Mouse (Mus musculus) ovary, postnatal 36 days (tissue): ENCODE measurements at regions not wholly inside any gene's neighbourhood (a gene's known extent, or its start where the extent isn't known, plus 50 kb on each side); places are given as distances from the start of the nearest gene placed in this dataset.
"Not testable (repeated sequence)": the region's sequence is repeated elsewhere in the genome, so short reads cannot be mapped to it uniquely, and the experiment has no call there.

Experiments
- DNase-seq: peaks from one replicate; pipeline ENCODE4 v3.0.0; 2022; ENCODE audit warnings: low spot score, mixed read lengths

DNA sequence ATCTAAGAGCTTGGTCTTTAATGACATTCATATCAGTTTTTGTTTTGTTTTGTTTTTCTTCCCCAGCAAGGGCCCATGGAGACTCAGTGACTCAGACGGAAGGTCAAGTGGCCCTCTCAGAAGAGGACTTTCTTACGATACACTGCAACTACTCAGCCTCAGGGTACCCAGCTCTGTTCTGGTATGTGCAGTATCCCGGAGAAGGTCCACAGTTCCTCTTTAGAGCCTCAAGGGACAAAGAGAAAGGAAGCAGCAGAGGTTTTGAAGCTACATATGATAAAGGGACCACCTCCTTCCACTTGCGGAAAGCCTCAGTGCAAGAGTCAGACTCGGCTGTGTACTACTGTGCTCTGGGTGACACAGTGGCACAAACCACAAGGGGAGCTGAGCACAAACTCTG is 512.2 kb upstream of the Olfr1507 start:
- not testable (repeated sequence) for DNase-seq

DNA sequence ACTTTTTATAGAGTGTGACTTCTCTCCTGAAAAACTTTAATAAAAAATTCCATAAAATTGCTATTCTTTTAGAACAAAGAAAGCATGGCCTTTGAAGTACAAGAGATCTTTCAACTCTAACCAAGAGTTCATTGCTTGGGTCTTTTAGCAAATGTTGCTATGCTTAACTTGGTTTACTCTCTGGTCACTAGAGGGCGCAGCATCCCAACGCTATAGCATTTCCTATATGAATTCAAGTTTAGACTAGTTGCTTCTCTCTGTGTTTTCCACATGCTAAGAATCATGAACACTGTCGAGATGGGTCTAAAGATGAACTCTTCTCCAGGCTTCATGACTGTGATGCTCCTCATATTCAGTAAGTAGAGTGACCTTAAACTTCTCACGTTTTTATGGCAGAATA is 511.8 kb upstream of the Olfr1507 start:
- DNase-seq = not testable (repeated sequence)

DNA sequence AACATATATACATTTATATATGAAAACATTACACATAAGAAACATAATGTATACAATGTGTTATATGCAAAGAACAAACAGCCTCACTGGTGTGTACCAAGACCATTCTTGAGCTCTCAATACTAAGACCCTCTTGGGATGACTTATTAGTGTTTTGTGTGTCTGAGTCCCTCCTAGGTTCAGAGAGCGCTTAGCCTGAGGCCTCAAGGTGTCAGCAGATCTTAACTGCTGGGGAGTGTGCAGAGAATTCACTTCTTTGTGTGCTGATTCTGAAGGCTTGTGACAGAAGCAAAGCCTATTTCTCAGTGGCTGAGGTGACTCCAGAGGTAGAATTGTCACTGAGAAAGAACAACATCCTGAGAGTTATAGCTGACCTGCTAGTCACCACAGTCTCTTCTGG is 505.7 kb upstream of the Olfr1507 start:
- not testable (repeated sequence) for DNase-seq

DNA sequence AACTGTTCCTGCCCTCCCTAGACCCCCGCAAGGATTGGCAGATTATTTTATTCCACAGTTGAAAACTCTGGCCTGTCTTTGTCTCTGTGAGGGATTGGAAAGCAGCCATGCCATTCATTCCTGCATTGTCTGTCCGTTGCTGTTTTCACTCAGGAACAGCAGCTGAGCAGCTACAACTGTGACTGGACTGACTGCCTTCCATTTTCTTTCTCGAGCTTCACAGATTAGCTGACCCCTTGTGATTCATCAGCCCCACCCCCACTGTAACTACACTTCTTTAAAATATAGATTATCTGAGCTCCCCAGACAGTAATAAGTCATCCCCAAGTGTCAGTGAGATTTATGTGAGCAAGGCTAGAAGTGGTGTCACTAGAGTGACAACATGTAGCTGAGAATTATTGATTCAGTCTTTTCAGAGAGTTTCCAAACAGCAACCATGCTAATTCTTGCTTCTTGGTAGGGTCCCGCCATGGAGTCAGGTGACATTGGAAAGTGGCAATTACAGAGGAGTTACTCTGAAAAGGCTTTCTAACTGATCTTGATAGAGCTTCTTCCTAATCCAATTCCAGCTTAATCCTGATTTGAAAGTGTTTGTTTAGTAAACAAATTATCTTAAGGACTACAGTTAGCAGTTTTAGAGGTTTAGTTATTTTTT is 496.7 kb upstream of the Olfr1507 start:
- DNase-seq = not testable (repeated sequence)

DNA sequence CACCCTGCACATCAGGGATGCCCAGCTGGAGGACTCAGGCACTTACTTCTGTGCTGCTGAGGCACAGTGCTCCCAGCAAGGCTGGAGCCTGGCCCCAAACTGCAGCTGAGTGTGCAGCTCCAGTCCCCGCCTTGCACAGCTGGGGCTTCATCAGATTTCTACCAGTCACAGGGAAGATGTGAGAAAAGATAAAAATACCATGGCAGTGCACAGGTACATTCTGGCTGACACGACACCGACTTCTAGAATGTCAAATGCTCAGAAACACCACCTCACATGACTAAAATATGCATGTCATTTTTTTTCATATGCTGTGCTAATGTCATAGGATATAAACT is 495.7 kb upstream of the Olfr1507 start:
- DNase-seq = not testable (repeated sequence)

DNA sequence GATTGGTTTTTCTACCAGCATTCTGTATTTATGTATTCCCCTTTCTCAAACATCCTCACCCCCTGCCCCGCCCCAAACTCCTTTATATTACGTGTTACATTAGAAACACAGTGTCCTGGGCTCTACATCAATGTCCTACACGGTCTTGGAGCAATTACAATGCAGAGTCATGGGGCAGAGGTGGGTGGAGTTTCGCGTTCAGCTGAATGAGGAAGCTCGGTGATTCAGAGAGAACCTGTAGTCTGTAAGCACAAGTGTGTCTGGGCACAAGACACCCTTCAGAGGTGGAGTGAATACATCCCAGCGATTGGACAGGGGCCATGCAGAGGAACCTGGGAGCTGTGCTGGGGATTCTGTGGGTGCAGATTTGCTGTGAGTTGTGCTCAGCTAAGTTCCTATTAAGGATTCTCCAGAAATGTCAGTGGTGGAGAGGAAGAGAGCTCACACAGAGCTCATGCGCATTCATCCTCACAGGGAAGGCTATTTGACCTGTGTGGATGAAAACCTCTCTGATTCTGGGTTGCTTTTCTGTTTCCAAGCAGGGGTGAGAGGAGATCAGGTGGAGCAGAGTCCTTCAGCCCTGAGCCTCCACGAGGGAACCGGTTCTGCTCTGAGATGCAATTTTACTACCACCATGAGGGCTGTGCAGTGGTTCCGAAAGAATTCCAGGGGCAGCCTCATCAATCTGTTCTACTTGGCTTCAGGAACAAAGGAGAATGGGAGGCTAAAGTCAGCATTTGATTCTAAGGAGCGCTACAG is 495.2 kb upstream of the Olfr1507 start:
- DNase-seq = not testable (repeated sequence)

DNA sequence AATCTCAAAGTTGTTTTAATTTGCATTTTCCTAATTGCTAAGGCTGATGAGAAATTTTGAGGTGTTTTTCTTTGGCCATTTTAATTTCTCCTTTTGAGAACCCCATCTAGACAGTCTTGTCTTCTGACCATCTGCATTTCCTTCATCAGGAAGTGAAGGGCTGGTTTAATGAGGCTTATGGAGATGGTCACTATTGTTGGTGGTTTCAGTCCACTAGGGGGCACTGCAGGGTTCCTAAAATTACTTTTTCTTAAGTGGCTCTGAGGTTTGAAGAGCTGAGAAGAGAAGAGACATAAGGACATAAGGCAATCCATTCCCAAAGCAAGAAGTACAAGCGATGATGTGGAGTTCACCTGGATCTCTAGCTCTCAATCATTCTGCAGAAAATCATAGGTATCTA is 494.4 kb upstream of the Olfr1507 start:
- not testable (repeated sequence) for DNase-seq

DNA sequence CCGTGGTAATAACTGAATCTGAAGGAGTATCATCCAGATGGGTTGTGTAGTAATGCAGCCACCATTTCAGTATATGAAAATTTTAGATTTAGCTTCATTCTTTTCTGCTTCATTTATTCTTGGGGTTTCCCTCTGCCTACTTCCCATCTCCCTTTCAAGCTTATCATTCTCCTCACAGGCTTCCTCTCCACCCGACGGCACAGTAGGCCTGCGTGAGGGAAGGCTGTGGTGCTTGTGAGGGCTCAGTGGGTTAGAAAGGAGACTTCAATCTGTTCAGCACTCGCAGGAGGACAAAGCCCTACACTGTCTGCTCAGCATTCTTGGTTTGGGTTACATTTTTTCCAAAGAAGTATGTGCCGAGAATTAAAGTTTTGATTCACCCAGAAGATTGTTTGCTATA is 493.0 kb upstream of the Olfr1507 start:
- not testable (repeated sequence) for DNase-seq

DNA sequence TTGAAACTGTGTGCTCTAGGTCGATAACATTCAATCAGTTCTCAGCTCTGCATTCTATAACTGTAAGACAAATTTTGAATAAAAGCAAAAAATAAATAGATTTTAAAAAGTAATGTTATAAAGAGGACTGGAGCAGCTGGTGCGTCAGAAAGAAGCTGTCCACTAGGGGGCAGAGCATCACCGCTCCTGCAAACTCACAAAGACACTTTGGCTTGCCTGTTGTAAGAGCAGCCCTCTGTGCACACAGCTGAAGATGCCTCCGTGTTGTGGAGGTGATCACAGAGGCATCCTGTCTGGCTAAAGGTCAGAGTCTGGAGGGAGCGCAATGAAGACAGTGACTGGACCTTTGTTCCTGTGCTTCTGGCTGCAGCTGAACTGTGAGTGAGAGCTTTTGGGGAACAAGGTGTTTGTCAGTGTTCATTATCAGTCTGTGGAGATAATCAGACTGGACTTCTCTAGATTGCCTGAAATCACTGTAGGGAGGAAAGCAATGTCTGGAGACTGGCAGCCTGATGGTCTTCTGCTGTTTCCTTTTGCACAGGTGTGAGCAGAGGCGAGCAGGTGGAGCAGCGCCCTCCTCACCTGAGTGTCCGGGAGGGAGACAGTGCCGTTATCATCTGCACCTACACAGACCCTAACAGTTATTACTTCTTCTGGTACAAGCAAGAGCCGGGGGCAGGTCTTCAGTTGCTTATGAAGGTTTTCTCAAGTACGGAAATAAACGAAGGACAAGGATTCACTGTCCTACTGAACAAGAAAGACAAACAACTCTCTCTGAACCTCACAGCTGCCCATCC is 476.9 kb upstream of the Olfr1507 start:
- not testable (repeated sequence) for DNase-seq

DNA sequence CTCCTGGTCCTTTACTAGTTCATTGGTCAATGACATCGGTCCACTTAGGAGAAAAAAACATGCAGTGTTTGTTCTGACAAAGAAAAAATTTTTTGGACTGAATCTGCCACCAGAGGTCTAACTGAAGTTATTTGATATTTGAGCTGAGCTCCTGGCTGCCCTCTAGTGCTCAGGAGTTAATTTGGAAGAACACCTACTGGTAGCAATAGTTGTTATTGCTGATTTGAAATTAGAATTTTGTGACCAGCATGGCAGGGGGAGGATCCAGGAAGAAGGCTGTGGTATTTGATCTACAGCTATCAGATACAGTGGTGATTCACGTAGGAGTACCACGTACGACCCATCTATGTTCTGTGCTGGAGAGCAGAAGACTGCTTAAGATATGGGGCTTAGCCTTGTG is 466.6 kb upstream of the Olfr1507 start:
- not testable (repeated sequence) for DNase-seq

DNA sequence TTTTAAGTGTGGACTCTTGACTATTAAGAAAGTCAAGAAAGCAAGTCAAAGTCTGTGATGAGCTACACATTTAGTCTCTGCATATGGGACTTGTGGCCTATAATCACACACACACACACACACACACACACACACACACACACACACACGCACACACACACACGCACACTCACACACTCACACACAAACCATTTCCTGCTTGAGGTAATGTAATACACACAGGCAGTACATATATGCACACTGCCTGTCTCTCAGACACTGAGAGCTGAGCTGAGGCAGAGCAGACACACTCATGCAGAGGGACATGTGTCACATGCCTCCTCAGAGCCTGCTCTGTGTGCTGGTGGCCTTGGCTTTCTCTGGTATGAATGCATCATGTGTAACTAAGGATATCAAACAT is 461.0 kb upstream of the Olfr1507 start:
- DNase-seq = not testable (repeated sequence)

DNA sequence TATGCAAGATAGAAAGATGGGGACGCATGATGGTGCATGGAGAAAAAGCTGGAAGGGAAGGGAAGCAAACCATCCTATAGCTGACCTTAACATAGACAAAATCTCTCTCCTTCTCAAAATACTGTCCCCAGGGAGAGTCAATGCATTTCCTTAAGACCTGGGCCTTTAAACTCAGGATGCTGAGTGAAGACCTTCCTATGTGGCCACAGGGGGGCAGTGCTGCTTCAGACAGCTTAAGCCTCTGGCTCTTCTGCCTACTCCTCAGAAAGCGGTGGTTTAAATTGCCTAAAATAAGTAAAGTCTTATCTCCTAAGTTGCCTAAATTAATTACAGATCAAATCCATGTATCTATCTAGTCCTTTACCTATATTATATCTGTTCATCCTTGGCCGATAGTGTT is 449.4 kb upstream of the Olfr1507 start:
- DNase-seq = not testable (repeated sequence)

DNA sequence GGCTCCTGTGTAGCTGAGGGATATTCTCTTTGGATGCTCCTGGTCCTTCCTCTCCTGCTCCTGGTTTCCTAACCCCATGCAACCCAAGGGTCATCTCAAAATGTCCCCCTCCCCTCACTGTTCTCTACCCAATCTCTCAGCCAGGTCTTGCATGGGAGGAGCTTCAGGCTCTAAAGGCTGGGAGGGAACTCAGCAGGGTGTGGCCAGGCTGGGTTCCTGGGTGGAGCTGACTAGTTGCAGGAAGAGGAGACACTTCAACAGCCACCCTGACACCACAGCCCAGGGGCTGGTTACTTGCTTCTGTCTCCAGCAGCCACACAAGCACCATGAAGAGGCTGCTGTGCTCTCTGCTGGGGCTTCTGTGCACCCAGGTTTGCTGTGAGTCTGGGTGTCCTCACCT is 446.9 kb upstream of the Olfr1507 start:
- DNase-seq = not testable (repeated sequence)

DNA sequence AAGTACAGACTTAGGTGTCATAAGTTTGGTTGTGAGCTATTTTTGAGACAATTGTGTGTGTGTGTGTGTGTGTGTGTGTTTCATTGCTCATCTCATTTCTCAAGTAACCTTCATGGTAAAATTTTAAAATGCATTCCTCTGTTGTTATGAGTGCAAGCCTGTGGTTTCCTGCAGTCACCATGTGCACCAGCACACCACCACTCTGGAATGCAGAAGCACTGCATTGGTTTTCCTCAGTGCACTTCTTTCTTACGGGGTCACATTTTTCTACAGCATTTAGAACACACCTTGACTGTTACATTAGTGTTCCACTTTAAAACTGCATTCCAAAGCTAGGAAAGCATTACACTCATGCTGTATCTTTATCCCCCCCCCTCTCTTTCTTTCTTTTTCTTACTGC is 446.2 kb upstream of the Olfr1507 start:
- not testable (repeated sequence) for DNase-seq

DNA sequence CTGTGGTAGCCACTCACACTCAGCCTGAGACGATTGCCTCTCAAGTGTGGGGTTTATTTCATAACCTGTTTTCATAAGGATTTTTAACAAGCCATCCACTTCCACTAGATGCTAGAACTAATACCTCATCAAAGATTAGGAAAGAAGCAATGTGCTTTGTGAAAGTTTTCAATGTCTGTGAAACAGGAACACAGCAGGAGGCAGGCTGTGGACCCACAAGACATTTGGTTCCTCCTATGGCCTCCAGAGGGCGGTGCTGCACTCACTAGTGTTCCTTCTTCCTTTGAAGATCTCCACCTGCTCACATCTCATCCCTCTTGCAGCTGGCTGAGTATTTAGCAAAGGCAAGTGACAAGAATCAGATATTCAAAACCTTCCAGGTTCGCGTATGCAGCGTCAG is 424.6 kb upstream of the Olfr1507 start:
- DNase-seq = not testable (repeated sequence)

DNA sequence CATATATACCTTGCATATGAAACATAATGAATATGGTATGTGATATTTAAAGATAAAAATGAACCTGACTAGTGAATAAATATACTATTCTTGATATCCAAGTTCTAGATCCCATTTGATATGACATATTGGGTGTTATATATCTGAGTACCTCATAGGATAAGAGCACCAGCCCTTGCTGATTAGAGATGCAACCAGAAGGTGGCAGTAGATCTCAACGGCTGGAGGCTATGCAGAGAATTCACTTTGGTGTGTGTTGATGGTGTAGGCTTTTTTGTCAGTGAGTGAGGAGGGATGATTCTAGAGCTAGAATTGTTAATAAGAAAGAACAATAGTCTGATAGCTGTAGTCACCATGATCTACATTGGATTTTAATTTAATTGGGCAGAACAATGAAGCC is 418.3 kb upstream of the Olfr1507 start:
- DNase-seq = not testable (repeated sequence)

DNA sequence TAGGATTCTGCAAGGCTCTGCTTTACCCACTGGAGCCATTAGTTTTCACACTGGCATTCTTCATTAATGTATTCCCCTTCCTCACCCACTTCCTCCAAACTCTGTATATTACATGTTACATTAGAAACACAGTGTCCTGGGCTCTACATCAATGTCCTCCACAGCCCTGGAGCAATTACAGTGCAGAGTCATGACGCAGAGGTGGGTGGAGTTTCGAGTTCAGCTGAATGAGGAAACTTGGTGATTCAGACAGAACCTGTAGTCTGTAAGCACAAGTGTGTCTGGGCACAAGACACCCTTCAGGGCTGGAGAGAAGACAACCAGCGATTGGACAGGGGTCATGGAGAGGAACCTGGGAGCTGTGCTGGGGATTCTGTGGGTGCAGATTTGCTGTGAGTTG is 404.1 kb upstream of the Olfr1507 start:
- not testable (repeated sequence) for DNase-seq

DNA sequence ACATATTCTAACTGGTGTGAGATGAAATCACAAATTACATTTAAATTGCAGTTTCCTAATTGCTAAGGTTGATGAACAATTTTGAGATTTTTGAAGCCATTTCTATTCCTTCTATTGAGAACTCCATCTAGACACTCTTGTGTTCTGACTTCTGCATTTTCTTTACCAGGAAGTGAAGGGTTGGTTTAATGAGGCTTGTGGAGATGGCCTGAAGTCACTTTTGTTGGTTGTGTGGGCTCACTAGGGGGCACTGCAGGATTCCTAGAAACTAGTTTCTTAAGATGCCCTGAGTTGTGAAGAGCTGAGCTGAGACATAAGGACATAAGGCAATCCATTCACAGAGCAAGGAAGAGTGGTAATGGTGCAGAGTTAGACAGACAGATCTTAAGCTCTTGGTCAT is 402.8 kb upstream of the Olfr1507 start:
- DNase-seq = not testable (repeated sequence)

DNA sequence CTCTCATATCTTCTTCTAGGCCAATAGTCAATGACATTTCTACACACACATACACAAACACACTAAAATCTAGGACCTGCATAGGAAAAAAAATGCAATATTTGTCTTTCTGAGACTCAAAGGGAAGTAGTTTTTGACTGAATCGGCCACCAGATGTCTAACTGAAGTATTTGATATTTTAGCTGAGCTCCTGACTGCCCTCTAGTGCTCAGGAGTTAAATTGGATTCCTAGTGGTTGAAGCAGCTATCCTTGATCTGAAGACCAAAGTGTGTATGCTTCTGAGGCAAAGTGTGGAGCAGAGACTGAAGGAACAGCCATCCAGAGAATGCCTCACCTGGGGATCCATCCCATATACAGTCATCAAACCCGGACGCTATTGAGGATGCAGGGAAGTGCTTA is 384.4 kb upstream of the Olfr1507 start:
- not testable (repeated sequence) for DNase-seq

DNA sequence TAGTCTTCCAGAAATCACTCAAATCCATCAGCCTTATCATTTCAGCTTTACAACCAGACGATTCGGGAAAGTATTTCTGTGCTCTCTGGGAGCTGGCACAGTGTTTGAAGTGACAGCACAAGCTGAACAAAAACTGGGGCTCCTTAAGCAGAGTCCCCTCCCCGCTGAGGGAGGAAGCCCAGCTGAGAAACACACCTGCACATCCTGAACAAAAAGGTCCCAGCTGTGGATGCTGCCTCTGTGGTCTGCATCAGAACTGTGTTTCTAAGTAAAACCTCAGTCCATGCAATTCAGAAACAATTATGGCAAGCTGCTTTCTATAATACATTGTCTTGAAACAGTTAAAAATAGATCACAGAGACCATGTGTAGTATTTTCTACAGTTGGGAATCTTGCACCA is 368.3 kb upstream of the Olfr1507 start:
- DNase-seq = not testable (repeated sequence)

DNA sequence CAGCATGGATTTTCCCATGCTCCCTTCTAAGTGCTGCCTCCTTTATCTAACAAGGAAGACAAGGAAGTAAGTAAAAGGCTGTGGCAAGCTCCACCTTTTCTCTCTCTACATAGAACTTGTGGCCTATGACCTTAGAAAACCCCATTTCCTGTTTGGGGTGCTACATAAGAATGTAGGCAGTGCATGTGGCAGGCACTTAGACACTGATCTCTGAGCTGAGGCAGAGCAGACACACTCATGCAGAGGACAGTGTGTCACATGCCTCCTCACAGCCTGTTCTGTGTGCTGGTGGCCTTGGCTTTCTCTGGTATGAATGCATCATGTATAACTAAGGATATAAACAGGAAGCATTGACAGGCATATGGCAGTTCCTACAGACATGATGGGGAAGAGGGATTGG is 367.6 kb upstream of the Olfr1507 start:
- not testable (repeated sequence) for DNase-seq

DNA sequence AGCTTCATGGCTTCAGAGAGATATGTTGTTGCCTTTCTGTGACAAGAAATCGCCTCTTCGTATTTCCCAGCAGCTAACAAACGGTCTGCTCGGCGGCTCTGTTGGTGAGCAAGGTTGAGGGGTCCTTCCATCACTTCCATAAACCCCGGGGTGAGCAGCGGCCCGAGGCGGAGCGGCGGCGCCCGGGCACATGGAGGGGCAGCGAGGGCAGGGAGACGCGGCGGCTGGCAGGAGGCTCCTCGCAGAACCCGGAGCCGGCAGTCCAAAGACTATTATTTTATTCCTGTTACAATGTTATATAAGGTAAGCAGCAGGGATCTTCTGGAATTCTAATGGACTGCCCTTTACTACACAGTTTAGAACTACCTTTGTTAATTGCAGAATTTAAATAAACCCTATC is 366.9 kb upstream of the Olfr1507 start:
- not testable (repeated sequence) for DNase-seq

DNA sequence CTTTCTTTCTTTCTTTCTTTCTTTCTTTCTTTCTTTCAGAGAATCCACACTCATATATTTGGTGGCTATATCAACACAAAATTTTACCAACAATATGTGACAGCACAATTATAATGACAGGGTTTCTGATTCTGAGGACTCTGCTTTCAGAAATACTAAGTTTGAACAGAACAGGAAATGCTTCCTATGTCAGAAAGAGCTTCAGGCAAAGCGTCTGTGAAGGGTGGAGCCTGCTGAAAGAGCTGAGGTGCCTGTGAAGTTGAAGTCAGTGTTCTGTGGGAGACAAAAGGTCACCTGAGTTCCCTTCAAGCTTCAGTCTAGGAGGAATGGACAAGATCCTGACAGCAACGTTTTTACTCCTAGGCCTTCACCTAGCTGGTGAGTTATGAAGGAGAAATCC is 359.8 kb upstream of the Olfr1507 start:
- not testable (repeated sequence) for DNase-seq
